Mouse (Mus musculus): ENCODE results near the gene Lcp1. TPM values are rescaled to one million over a fixed set of nuclear protein-coding genes. Genes with fewer than 3 reads are reported as not detected.
A peak's percentile ranks its signal among the peaks of the same experiment; 100 is the strongest.

The Lcp1 gene
- total and polyA plus RNA-seq, 3 experiments, result 6.8 to 15.2 (median 14.3) TPM

DNA sequence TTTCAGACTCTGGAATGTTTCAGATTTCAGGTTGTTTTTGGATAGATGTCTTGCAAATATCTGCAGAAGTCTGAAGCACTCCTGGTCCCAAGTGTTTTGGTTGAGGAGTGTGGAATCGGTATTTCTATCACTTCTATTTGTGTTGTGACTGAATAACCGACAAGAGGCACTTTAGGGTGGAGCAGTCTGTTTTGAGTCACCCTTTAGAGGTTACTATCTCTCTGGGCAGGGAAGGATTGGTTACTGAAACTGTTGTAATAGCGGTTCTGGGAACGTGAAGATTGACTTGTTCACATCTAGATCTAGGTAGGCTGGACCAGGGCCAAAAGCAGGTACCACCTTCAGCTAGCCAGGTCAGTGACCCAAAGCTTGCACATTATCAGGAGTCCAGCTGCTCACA lies 51.5 kb downstream of the Lcp1 start:
- no peak overlapping the region for H3K27ac ChIP-seq
- WGBS, result 41% methylated on average over 4 of the region's 4 CpGs
- no peak overlapping the region for H3K9ac ChIP-seq (ENCODE audit: low read depth, low read length)
- no peak for TF ChIP-seq EP300 (IDR thresholded peaks at IDR 0.05; ENCODE audit: insufficient read depth, low read depth, low read length)
- no peak for TF ChIP-seq POLR2A (IDR thresholded peaks at IDR 0.05; ENCODE audit: insufficient read depth, low read depth, low read length)
- no peak for TF ChIP-seq CTCF (IDR thresholded peaks at IDR 0.05)
- H3K27me3 ChIP-seq (ENCODE audit: control insufficient read depth, insufficient read depth, low read length), result no peaks in the 10 kb centered on the region
- no peak overlapping the region for H3K4me3 ChIP-seq
- no peaks in the 10 kb centered on the region for H3K79me2 ChIP-seq (replicated peaks; ENCODE audit: control insufficient read depth, insufficient read depth, low read length)
- no peaks in the 10 kb centered on the region for H3K4me1 ChIP-seq (ENCODE audit: control insufficient read depth, insufficient read depth, low read length)
- intact Hi-C loops (cut with DNase I), result no loop called here
- no peak for DNase-seq
- H3K36me3 ChIP-seq (ENCODE audit: control insufficient read depth, insufficient read depth, low read length), result no peaks in the 10 kb centered on the region

- TF ChIP-seq EP300 (IDR thresholded peaks at IDR 0.05; ENCODE audit: insufficient read depth, low read depth, low read length) (no peak), POLR2A (IDR thresholded peaks at IDR 0.05; ENCODE audit: insufficient read depth, low read depth, low read length) (no peak), CTCF (IDR thresholded peaks at IDR 0.05) (no peak)
- Histone ChIP-seq H3K9ac (ENCODE audit: low read depth, low read length) (no peak overlapping the region), H3K4me1 (ENCODE audit: control insufficient read depth, insufficient read depth, low read length) (no peaks in the 10 kb centered on the region), H3K27me3 (ENCODE audit: control insufficient read depth, insufficient read depth, low read length) (no peaks in the 10 kb centered on the region), H3K36me3 (ENCODE audit: control insufficient read depth, insufficient read depth, low read length) (no peaks in the 10 kb centered on the region), H3K4me3 (no peak overlapping the region), H3K79me2 (replicated peaks; ENCODE audit: control insufficient read depth, insufficient read depth, low read length) (no peaks in the 10 kb centered on the region), H3K27ac (no peak overlapping the region)
- DNase-seq, result no peak
- intact Hi-C loops (cut with DNase I), result no loop called here
- 80% methylated on average over 5 of the region's 5 CpGs for WGBS
Observed at GRCm38 (mm10) chr14:75182831-75183230, 51.9 kb downstream of the Lcp1 start.

DNA sequence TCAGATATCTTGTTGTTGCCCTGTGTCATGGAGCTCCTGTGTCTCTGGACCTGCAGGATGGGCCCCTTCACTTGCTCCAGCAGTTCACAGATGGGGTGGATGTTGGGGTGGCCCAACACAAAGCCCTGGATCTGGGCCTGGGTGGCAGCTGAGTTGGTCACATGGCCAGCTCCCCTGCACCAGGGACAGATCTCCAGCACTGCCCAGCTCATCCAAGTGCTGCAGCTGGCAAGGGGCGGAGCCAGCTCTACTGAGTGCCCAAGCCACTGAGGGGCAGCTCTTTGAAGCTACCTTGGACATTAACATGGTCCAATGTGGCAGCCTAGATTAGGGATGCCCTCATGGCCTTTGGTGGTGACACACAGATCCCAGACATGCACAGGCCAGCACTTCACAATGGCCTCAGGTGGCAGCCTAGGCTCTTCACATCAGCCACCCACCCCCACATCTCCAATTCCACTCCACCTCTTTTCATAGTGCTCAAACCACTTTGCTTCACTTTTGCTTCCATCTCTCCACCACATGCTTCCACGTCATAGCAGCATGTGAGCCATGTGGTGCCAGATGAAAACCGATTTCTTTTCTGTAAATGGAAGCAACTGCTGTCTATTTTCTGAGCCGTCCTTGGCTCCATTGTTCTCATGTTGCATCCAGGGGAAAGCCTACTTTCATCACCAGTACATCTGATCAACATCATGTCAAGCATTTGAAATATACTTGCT lies 53.3 kb downstream of the Lcp1 start:
- Histone ChIP-seq H3K27ac (no peak overlapping the region), H3K27me3 (ENCODE audit: control insufficient read depth, insufficient read depth, low read length) (no peaks in the 10 kb centered on the region), H3K79me2 (replicated peaks; ENCODE audit: control insufficient read depth, insufficient read depth, low read length) (no peaks in the 10 kb centered on the region), H3K9ac (ENCODE audit: low read depth, low read length) (no peak overlapping the region), H3K4me3 (no peak overlapping the region), H3K4me1 (ENCODE audit: control insufficient read depth, insufficient read depth, low read length) (no peaks in the 10 kb centered on the region), H3K36me3 (ENCODE audit: control insufficient read depth, insufficient read depth, low read length) (no peaks in the 10 kb centered on the region)
- no peak for TF ChIP-seq EP300 (IDR thresholded peaks at IDR 0.05; ENCODE audit: insufficient read depth, low read depth, low read length)
- no peak for DNase-seq
- WGBS, result 81% methylated on average over 4 of the region's 4 CpGs
- intact Hi-C loops (cut with DNase I), result no loop called here

DNA sequence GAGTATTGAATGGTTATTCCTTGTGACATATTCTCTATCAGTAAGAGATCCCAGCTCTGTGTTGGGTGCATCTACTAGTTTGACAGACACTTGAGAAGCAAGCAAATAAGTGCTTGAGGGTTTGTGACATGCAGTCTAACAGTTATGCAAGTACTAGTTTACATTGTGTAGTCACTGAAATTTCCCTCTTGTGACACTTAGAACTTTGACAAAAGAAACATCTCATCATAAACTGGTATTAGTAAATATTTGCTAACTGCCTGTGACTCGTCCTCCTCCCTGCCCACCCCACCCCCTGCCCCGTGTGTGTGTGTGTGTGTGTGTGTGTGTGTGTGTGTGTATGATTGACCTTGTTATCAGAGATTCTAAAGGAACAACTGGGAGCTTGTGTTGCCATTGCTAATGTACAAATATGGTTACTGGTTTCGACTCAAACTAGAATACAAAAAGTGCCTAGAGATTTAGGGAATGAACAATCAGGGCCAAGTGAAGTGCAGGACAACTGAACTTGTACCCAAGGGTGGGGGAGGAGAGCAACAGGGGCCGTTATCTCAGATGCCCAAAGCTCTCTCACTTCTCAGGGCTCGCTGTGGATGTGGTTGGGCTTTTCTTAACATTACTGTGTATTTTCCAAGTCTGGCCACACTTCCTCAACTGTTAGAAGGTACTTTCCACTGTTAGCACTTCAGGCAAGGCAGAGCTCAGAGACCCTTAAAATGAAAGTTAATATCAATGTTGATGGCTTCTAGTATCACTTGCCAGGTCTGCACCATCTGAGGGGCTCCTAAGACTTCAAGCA lies 55.1 kb downstream of the Lcp1 start:
- no peak overlapping the region for H3K9ac ChIP-seq (ENCODE audit: low read depth, low read length)
- intact Hi-C loops (cut with DNase I), result no loop called here
- H3K27me3 ChIP-seq (ENCODE audit: control insufficient read depth, insufficient read depth, low read length), result no peaks in the 10 kb centered on the region
- H3K27ac ChIP-seq, result no peak overlapping the region
- H3K4me1 ChIP-seq (ENCODE audit: control insufficient read depth, insufficient read depth, low read length), result no peaks in the 10 kb centered on the region
- no peaks in the 10 kb centered on the region for H3K36me3 ChIP-seq (ENCODE audit: control insufficient read depth, insufficient read depth, low read length)
- H3K79me2 ChIP-seq (replicated peaks; ENCODE audit: control insufficient read depth, insufficient read depth, low read length), result no peaks in the 10 kb centered on the region
- TF ChIP-seq EP300 (IDR thresholded peaks at IDR 0.05; ENCODE audit: insufficient read depth, low read depth, low read length), result no peak
- no peak for TF ChIP-seq POLR2A (IDR thresholded peaks at IDR 0.05; ENCODE audit: insufficient read depth, low read depth, low read length)
- no peak for TF ChIP-seq CTCF (IDR thresholded peaks at IDR 0.05)
- WGBS, result 36% methylated on average over 5 of the region's 5 CpGs
- no peak for DNase-seq
- no peak overlapping the region for H3K4me3 ChIP-seq

DNA sequence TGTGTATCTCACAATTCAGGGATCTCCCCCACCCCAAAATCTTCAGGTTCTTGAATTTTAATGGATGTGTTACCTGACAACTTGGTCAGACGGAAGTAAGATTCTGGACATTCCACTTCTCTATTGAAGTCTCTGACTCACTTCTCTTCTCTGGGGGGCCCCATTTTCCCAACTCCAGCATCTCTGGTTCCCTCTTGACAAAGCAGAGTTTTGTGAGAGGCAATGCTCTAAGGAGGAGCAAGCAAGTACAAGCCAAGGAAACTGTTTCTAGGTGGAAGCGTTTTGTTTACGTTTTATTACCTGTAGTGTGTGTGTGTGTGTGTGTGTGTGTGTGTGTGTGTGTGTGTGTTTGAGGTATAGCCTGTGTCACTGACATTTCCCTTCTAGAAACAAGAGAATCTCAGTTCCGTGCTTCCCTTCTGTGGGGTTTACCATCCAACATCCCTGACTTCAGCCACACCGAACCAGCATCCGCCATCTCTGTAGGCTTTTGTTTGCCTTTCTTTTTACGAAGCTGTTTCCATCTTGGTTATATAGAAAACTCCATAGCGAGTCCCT lies 56.0 kb downstream of the Lcp1 start:
- DNase-seq, result no peak
- WGBS, result 91% methylated on average over 8 of the region's 8 CpGs
- no peak for TF ChIP-seq EP300 (IDR thresholded peaks at IDR 0.05; ENCODE audit: insufficient read depth, low read depth, low read length)
- no peak for TF ChIP-seq POLR2A (IDR thresholded peaks at IDR 0.05; ENCODE audit: insufficient read depth, low read depth, low read length)
- TF ChIP-seq CTCF (IDR thresholded peaks at IDR 0.05), result no peak
- Histone ChIP-seq H3K9ac (ENCODE audit: low read depth, low read length) (no peak overlapping the region), H3K4me1 (ENCODE audit: control insufficient read depth, insufficient read depth, low read length) (no peaks in the 10 kb centered on the region), H3K27me3 (ENCODE audit: control insufficient read depth, insufficient read depth, low read length) (no peaks in the 10 kb centered on the region), H3K27ac (no peak overlapping the region), H3K79me2 (replicated peaks; ENCODE audit: control insufficient read depth, insufficient read depth, low read length) (no peaks in the 10 kb centered on the region), H3K4me3 (no peak overlapping the region), H3K36me3 (ENCODE audit: control insufficient read depth, insufficient read depth, low read length) (no peaks in the 10 kb centered on the region)
- intact Hi-C loops (cut with DNase I), result no loop called here

- no peaks in the 10 kb centered on the region for H3K27me3 ChIP-seq (ENCODE audit: control insufficient read depth, insufficient read depth, low read length)
- TF ChIP-seq CTCF (IDR thresholded peaks at IDR 0.05), result peak; percentile 41
- no peak for TF ChIP-seq POLR2A (IDR thresholded peaks at IDR 0.05; ENCODE audit: insufficient read depth, low read depth, low read length)
- no peak for TF ChIP-seq EP300 (IDR thresholded peaks at IDR 0.05; ENCODE audit: insufficient read depth, low read depth, low read length)
- H3K4me1 ChIP-seq (ENCODE audit: control insufficient read depth, insufficient read depth, low read length), result no peaks in the 10 kb centered on the region
- H3K79me2 ChIP-seq (replicated peaks; ENCODE audit: control insufficient read depth, insufficient read depth, low read length), result no peaks in the 10 kb centered on the region
- H3K9ac ChIP-seq (ENCODE audit: low read depth, low read length), result no peak overlapping the region
- intact Hi-C loops (cut with DNase I), result no loop called here
- WGBS, result 74% methylated on average over 6 of the region's 6 CpGs
- H3K36me3 ChIP-seq (ENCODE audit: control insufficient read depth, insufficient read depth, low read length), result no peaks in the 10 kb centered on the region
- no peak overlapping the region for H3K4me3 ChIP-seq
- H3K27ac ChIP-seq, result no peak overlapping the region
- no peak for DNase-seq
Observed at GRCm38 (mm10) chr14:75188521-75188920, 57.6 kb downstream of the Lcp1 start.

Data from heart, adult 2 months (tissue).